Mouse (Mus musculus) brain, embryonic 14.5 days (tissue): Measurements from ENCODE around the gene Mettl1.

Source experiments
- CTCF ChIP-seq: fragments of 200-500 bp; IDR thresholded peaks from 2 replicates; pipeline ENCODE4 v1.5.1; 2012; ENCODE audit warnings: inconsistent platforms, mild to moderate bottlenecking, moderate library complexity, borderline replicate concordance; ENCODE audit not compliant: insufficient read depth, insufficient read length; ENCODE audit errors: extremely low read depth
- POLR2A ChIP-seq: fragments of 200-500 bp; IDR thresholded peaks from 2 replicates; pipeline ENCODE4 v1.6.1; 2012; ENCODE audit warnings: mild to moderate bottlenecking, inconsistent platforms, borderline replicate concordance; ENCODE audit not compliant: poor library complexity, insufficient read depth, insufficient read length, severe bottlenecking; ENCODE audit errors: extremely low read depth

GRCm38 (mm10) chr10:127065981-127066380, 24.8 kb downstream of the Mettl1 start:
- no peak for TF ChIP-seq POLR2A
- no peak for TF ChIP-seq CTCF
